Mouse (Mus musculus): ENCODE data around the gene Tmem231.

The Tmem231 gene

GRCm38 (mm10) chr8:111865130-111865852 is 68.4 kb downstream of the Tmem231 start:
- no peak for DNase-seq (ENCODE audit: low read depth, low spot score)

- DNase-seq (ENCODE audit: low read depth, low spot score), result no peak
These were observed 69.0 kb downstream of the Tmem231 start for GRCm38 (mm10) chr8:111864648-111865047.

- DNase-seq (ENCODE audit: low read depth, low spot score), result no peak
These were observed 70.4 kb downstream of the Tmem231 start for GRCm38 (mm10) chr8:111863280-111863679.

Measured in ES-CJ7 (cell line).